Comparison of ENCODE assay signal across 23 mouse cellular contexts in the genomic region with DNA sequence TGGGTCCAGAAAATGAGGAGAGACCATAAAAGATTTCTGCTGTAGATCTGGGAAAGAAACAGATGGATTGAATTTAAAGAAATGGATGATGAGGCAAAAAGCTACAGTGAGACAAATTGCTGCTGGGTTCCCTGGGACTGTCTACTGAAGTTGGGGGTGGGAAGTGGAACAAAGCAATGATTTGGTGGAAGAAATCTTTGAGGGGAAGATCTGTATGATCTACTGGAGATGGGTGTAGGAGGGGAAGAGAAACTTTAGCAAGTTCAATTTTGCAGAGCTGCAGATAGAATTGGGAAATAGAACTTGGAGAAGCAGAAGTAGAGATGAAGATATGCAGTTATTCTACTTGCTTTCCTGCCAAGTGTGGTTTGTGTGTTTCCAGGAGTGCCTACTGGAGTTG.
"Had no signal": no experiment of that assay in that cellular context is flagged by ENCODE, and none has a peak within 500 bp of the region (broad histone marks: within the 10 kb centered on the region; RNA-seq: fewer than 3 reads in every experiment).

No protein-coding gene starts in this region.

- DNase-seq: forebrain, postnatal 0 days; gastrocnemius, postnatal 14 days; gastrocnemius, postnatal 36 days; heart, adult 11 months; heart, adult 2 months; heart, postnatal 14 days; heart, postnatal 36 days; kidney, adult 11 months; kidney, adult 2 months; kidney, adult 9 months; kidney, postnatal 14 days; kidney, postnatal 36 days; liver; liver, embryonic 13.5 days had no signal

- H3K4me3 ChIP-seq: heart, adult 2 months; heart, embryonic 13.5 days; heart, embryonic 15.5 days; hindbrain, embryonic 13.5 days; hindbrain, embryonic 15.5 days; kidney, embryonic 15.5 days; limb, embryonic 10.5 days; limb, embryonic 12.5 days; liver, embryonic 13.5 days had no signal

- H3K27ac ChIP-seq: heart, adult 2 months; heart, embryonic 13.5 days; heart, embryonic 15.5 days; hindbrain, embryonic 13.5 days; hindbrain, embryonic 15.5 days; hindbrain, postnatal 0 days; kidney, embryonic 15.5 days; kidney, postnatal 0 days; limb, embryonic 10.5 days; limb, embryonic 12.5 days; liver, embryonic 13.5 days had no signal
